ENCODE assay signal across 9 mouse cellular contexts in the genomic region with DNA sequence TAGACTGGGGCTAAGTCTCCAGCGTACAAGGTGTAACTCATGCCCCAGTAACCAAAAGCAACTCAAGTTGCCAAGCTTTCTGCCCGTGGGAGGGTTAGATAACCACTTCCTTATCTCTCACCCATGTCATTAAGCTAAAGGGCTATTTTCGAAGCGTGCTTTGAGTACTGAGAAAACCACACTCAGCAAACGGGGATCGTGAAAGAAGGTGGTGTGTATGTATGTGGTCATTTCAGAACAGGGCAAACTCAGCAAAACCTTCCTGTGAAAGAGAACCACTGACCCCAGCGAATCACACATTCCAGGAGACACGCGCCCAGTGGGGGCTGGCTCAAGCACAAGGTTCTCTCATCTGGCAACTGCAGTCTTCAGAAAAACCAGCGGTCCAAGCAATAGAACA. TPM values are rescaled to one million over a fixed set of nuclear protein-coding genes. Genes with fewer than 3 reads are reported as not detected.
A peak's percentile ranks its signal among the peaks of the same experiment; 100 is the strongest.
DNase-seq lines count a peak whose midpoint lies in the region; ATAC-seq and TF ChIP-seq lines count a peak whose summit lies in the region.
"Had no signal": no experiment of that assay in that cellular context is flagged by ENCODE, and none has a peak within 500 bp of the region (broad histone marks: within the 10 kb centered on the region; RNA-seq: fewer than 3 reads in every experiment).

No protein-coding gene starts in this region.

- H3K27ac ChIP-seq in embryonic facial prominence, embryonic 10.5 days (replicated peaks): no peak overlapping the region
- H3K27ac ChIP-seq in hindbrain, embryonic 10.5 days: no peak overlapping the region
- H3K27ac ChIP-seq in layer of hippocampus, adult 2 months: no peak overlapping the region
- H3K27ac ChIP-seq: limb, embryonic 10.5 days had no signal

- no peak for TF ChIP-seq CTCF in layer of hippocampus, adult 2 months (conservative IDR thresholded peaks at IDR 0.05)

- ATAC-seq in hematopoietic stem cell, adult 5-6 weeks (replicated peaks in 1 of 2; ENCODE audit: insufficient read depth in 1 of 2, low FRiP score in 2 of 2, low TSS enrichment in 1 of 2, low read depth in 1 of 2, poor library complexity in 2 of 2, severe bottlenecking in 2 of 2): peak; percentile 70 to 85
- peak; percentile 77 for ATAC-seq in megakaryocyte, adult 5-6 weeks (ENCODE audit: poor library complexity, severe bottlenecking)

- H3K4me3 ChIP-seq in embryonic facial prominence, embryonic 10.5 days: no peak overlapping the region
- no peak overlapping the region for H3K4me3 ChIP-seq in hindbrain, embryonic 10.5 days
- H3K4me3 ChIP-seq in layer of hippocampus, adult 2 months: no peak overlapping the region
- H3K4me3 ChIP-seq: limb, embryonic 10.5 days had no signal

- no peaks in the 10 kb centered on the region for H3K27me3 ChIP-seq in embryonic facial prominence, embryonic 10.5 days (replicated peaks; ENCODE audit: low read depth, poor library complexity, severe bottlenecking)
- no peaks in the 10 kb centered on the region for H3K27me3 ChIP-seq in hindbrain, embryonic 10.5 days (ENCODE audit: insufficient read depth, poor library complexity, severe bottlenecking)

- peaks cover 5% of the 10 kb centered on the region; the same call in 1 of the 2 replicates for H3K9me3 ChIP-seq in embryonic facial prominence, embryonic 10.5 days
- no peaks in the 10 kb centered on the region for H3K9me3 ChIP-seq in hindbrain, embryonic 10.5 days
- H3K9me3 ChIP-seq: limb, embryonic 10.5 days had no signal

- peaks cover 45% of the 10 kb centered on the region for H3K36me3 ChIP-seq in embryonic facial prominence, embryonic 10.5 days (replicated peaks)
- peaks cover 27% of the 10 kb centered on the region for H3K36me3 ChIP-seq in hindbrain, embryonic 10.5 days

- peak; percentile 49 for DNase-seq in 3T3-L1 (ENCODE audit: low read depth, low spot score)
- peak; percentile 74 for DNase-seq in Muller cell, postnatal 12 days (ENCODE audit: inconsistent ontology term)
- DNase-seq in embryonic facial prominence, embryonic 10.5 days (ENCODE audit: low spot score): no peak
- DNase-seq in gastrocnemius, postnatal 4 days (ENCODE audit: low spot score in 2 of 2): no peak
- no peak for DNase-seq in hindbrain, embryonic 10.5 days (ENCODE audit: low spot score)
- no peak for DNase-seq in layer of hippocampus, adult 2 months (ENCODE audit: low spot score in 2 of 2)

- H3K4me1 ChIP-seq in embryonic facial prominence, embryonic 10.5 days: peaks cover 28% of the 10 kb centered on the region
- H3K4me1 ChIP-seq in hindbrain, embryonic 10.5 days (replicated peaks): peaks cover 18% of the 10 kb centered on the region

- WGBS in embryonic facial prominence, embryonic 10.5 days: 92% methylated on average over 10 of the region's 10 CpGs
- 88% methylated on average over 10 of the region's 10 CpGs for WGBS in hindbrain, embryonic 10.5 days

RNA-seq across cellular contexts. Expression of a gene that starts 19.4 kb away (rescaled TPM):
- total RNA-seq in hematopoietic stem cell, adult 5-6 weeks (2017): 36.6 and 39.9 TPM in 2 replicates
- 14.5 and 15.4 TPM in 2 replicates for total RNA-seq in megakaryocyte, adult 5-6 weeks (2015)
- total RNA-seq in megakaryocyte, adult 5-6 weeks (2017): 8.5 and 11.7 TPM in 2 replicates
- 37.1 and 42.5 TPM in 2 replicates for polyA plus RNA-seq in embryonic facial prominence, embryonic 10.5 days (2016; fragmentation: Nextera tagmentation; extraction: Ambion mirVana)
- total RNA-seq in gastrocnemius, postnatal 4 days (2021): 10 to 100 TPM; 53.0 to 58.2 TPM
- polyA plus RNA-seq in hindbrain, embryonic 10.5 days (2016; fragmentation: Nextera tagmentation; extraction: Ambion mirVana): 21.9 and 22.8 TPM in 2 replicates
- total RNA-seq in layer of hippocampus, adult 2 months (2021): 10 to 100 TPM; 54.3 to 60.0 TPM

RNA-seq across cellular contexts. Expression of a gene that starts 28.2 kb away (rescaled TPM):
- 97.2 and 133 TPM in 2 replicates for total RNA-seq in hematopoietic stem cell, adult 5-6 weeks (2017)
- total RNA-seq in megakaryocyte, adult 5-6 weeks (2015): 55.9 and 65.5 TPM in 2 replicates
- 86.4 and 86.6 TPM in 2 replicates for total RNA-seq in megakaryocyte, adult 5-6 weeks (2017)
- 221 and 225 TPM in 2 replicates for polyA plus RNA-seq in embryonic facial prominence, embryonic 10.5 days (2016; fragmentation: Nextera tagmentation; extraction: Ambion mirVana)
- 100 to 1,000 TPM in 1 of 2 experiments, 10 to 100 TPM in 1; 83.7 to 107 TPM for total RNA-seq in gastrocnemius, postnatal 4 days (2021)
- 188 and 220 TPM in 2 replicates for polyA plus RNA-seq in hindbrain, embryonic 10.5 days (2016; fragmentation: Nextera tagmentation; extraction: Ambion mirVana)
- total RNA-seq in layer of hippocampus, adult 2 months (2021): 10 to 100 TPM; 65.9 to 69.3 TPM

Comparison
In these comparisons a context has a peak if more than half of its experiments do, and no peak if none do; other contexts are left out.
1. DNase-seq: peak in 3T3-L1 (single experiment) and Muller cell, postnatal 12 days (single experiment); none in embryonic facial prominence, embryonic 10.5 days (single experiment), gastrocnemius, postnatal 4 days (0 of 2), hindbrain, embryonic 10.5 days (single experiment) and layer of hippocampus, adult 2 months (0 of 2).